Mouse (Mus musculus): Measurements from ENCODE around the gene Foxs1.

DNA sequence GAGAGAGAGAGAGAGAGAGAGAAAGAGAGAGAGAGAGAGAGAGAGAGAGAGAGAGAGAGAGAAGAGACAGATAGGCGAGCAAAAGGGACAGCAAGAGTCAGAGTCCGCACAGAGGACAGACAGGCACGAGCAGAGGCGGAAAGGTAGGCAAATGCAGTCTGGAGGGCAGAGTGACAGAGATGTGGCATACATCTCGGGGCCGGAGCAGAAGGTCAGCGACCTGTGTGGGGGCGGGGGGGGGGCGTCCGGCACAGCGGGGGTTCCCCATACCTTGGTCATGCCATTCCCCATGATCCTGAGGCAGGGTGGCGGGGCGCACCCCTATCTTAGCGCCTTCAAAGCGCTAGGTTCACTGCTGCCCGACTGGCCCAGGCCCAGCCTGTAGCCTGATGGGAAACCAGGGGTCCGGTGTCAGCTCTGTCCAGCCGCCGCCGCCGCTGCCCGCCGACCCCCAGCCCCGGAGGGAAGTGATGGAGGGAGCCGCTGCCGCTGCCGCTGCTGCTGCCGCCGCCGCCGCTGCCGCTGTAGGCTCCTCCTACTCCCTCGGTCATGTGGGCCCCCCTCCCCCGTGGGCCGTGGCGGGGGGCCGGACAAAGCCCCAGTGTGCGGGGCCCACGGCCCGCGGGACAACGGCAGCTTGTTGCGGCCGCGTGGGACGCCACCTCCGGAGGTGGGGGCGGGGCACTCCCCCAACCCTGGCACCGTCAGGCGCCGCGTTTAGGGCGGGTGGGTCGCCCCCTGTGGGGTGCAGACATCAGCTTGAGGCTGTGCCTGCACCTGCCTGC is 18.2 kb upstream of the Foxs1 start, which contains the start of gene Dusp15:
- TF ChIP-seq POLR2A (IDR thresholded peaks at IDR 0.05; ENCODE audit: low read depth, low read length) (no peak), CTCF (IDR thresholded peaks at IDR 0.05; ENCODE audit: extremely low read depth, insufficient read length, insufficient replicate concordance, low read depth, low read length) (no peak)

Measured in small intestine, adult 2 months (tissue).